Mouse (Mus musculus) T-cell, adult 2 months (primary cell): ENCODE measurements around the gene Cenpq.
A peak's percentile ranks its signal among the peaks of the same experiment; 100 is the strongest.

Experiments
- DNase-seq: peaks from one replicate; pipeline ENCODE4 v3.0.0; 2022; ENCODE audit warnings: low spot score

Gene Cenpq

GRCm38 (mm10) chr17:40934420-40935231 lies at the start of gene Cenpq, which contains the start of gene Mut:
Gene Cenpq (minus strand): TSS chr17:40935047.
Gene Mut (plus strand): TSS chr17:40934685.
- peak; percentile 95 for DNase-seq

GRCm38 (mm10) chr17:40977914-40978313 lies 43.1 kb upstream of the Cenpq start:
- no peak for DNase-seq

GRCm38 (mm10) chr17:40948518-40948917 lies 13.7 kb upstream of the Cenpq start:
- no peak for DNase-seq

- DNase-seq: peak; percentile 0
Measured at GRCm38 (mm10) chr17:40933985-40934384, 862 bp downstream of the Cenpq start.

GRCm38 (mm10) chr17:40915499-40915898 lies 19.3 kb downstream of the Cenpq start:
- DNase-seq: no peak

- DNase-seq: no peak
Measured at GRCm38 (mm10) chr17:40914250-40914649, 20.6 kb downstream of the Cenpq start, which contains the start of gene Glyatl3. Gene Glyatl3 (minus strand): TSS chr17:40914350.

GRCm38 (mm10) chr17:40904721-40905154 lies 30.1 kb downstream of the Cenpq start:
- no peak for DNase-seq

GRCm38 (mm10) chr17:40904056-40904597 lies 30.7 kb downstream of the Cenpq start:
- DNase-seq: no peak

GRCm38 (mm10) chr17:40903345-40903744 lies 31.5 kb downstream of the Cenpq start:
- DNase-seq: no peak

- DNase-seq: no peak
Measured at GRCm38 (mm10) chr17:40899783-40900363, 35.0 kb downstream of the Cenpq start.

GRCm38 (mm10) chr17:40896863-40897262 lies 38.0 kb downstream of the Cenpq start:
- no peak for DNase-seq

GRCm38 (mm10) chr17:40887849-40888536 lies 46.9 kb downstream of the Cenpq start:
- DNase-seq: no peak

- DNase-seq: no peak
Measured at GRCm38 (mm10) chr17:40885155-40885554, 49.7 kb downstream of the Cenpq start.

- DNase-seq: no peak
Measured at GRCm38 (mm10) chr17:40882172-40882571, 52.7 kb downstream of the Cenpq start.

- no peak for DNase-seq
Measured at GRCm38 (mm10) chr17:40879924-40880691, 54.7 kb downstream of the Cenpq start, which contains the start of gene 9130008F23Rik. Gene 9130008F23Rik (minus strand): TSS chr17:40880559.

- DNase-seq: no peak
Measured at GRCm38 (mm10) chr17:40879528-40879923, 55.3 kb downstream of the Cenpq start.

- DNase-seq: no peak
Measured at GRCm38 (mm10) chr17:40877741-40878140, 57.1 kb downstream of the Cenpq start.

- no peak for DNase-seq
Measured at GRCm38 (mm10) chr17:40875568-40875967, 59.3 kb downstream of the Cenpq start.

- DNase-seq: no peak
Measured at GRCm38 (mm10) chr17:40874701-40875100, 60.1 kb downstream of the Cenpq start.

- no peak for DNase-seq
Measured at GRCm38 (mm10) chr17:40873582-40874011, 61.2 kb downstream of the Cenpq start.
